Mouse (Mus musculus) forebrain, embryonic 10.5 days (tissue): ENCODE results near the gene Mab21l2. TPM values are rescaled to one million over a fixed set of nuclear protein-coding genes. Genes with fewer than 3 reads are reported as not detected.

Source experiments
- DNase-seq: peaks from one replicate; pipeline ENCODE4 v3.0.0-alpha.2; 2017; ENCODE audit warnings: low spot score; ENCODE audit errors: extremely low spot score
- H3K27ac ChIP-seq: fragments of 300-500 bp; sonication (generic); 2 replicates; pipeline ENCODE4 v1.5.1; 2016; ENCODE audit warnings: mild to moderate bottlenecking
- H3K27me3 ChIP-seq: fragments of 300-500 bp; sonication (generic); 2 replicates; pipeline ENCODE4 v1.6.1; 2016; ENCODE audit warnings: mild to moderate bottlenecking; ENCODE audit not compliant: poor library complexity, severe bottlenecking
- H3K36me3 ChIP-seq: fragments of 300-500 bp; sonication (generic); replicated peaks from 2 replicates; pipeline ENCODE4 v1.6.1; 2016; ENCODE audit warnings: mild to moderate bottlenecking, moderate library complexity
- H3K4me1 ChIP-seq: fragments of 300-500 bp; sonication (generic); 2 replicates; pipeline ENCODE4 v1.6.1; 2016
- H3K4me3 ChIP-seq: fragments of 300-500 bp; sonication (generic); 2 replicates; pipeline ENCODE4 v1.5.1; 2016; ENCODE audit warnings: mild to moderate bottlenecking, moderate library complexity
- H3K9me3 ChIP-seq: fragments of 300-500 bp; sonication (generic); 2 replicates; pipeline ENCODE4 v1.6.1; 2016; ENCODE audit warnings: mild to moderate bottlenecking, moderate library complexity
- WGBS: fragments of 180-500 bp; shearing (Covaris S2); methylation state at CpG from one replicate; pipeline ENCODE4 v1.1.7; 2016; 5-methylcytosine and 5-hydroxymethylcytosine counted together
- polyA plus RNA-seq: library from polyadenylated mRNA; unstranded; fragments of >200 nt; fragmentation: Nextera tagmentation; extraction: Ambion mirVana; gene quantifications from 2 replicates; pipeline ENCODE4 v1.2.1, GENCODE M21; 2016

Gene Mab21l2
- polyA plus RNA-seq, 1 experiment from 2014 or later = 8.4 TPM

GRCm38 (mm10) chr3:86522880-86523505 lies 25.4 kb downstream of the Mab21l2 start:
- no peaks in the 10 kb centered on the region for H3K9me3 ChIP-seq
- H3K36me3 ChIP-seq = no peaks in the 10 kb centered on the region
- H3K4me1 ChIP-seq = peaks cover 5% of the 10 kb centered on the region
- no peaks in the 10 kb centered on the region for H3K27me3 ChIP-seq
- 67% methylated on average over 3 of the region's 3 CpGs for WGBS
- H3K4me3 ChIP-seq = no peak overlapping the region
- no peak for DNase-seq
- H3K27ac ChIP-seq = no peak overlapping the region

DNA sequence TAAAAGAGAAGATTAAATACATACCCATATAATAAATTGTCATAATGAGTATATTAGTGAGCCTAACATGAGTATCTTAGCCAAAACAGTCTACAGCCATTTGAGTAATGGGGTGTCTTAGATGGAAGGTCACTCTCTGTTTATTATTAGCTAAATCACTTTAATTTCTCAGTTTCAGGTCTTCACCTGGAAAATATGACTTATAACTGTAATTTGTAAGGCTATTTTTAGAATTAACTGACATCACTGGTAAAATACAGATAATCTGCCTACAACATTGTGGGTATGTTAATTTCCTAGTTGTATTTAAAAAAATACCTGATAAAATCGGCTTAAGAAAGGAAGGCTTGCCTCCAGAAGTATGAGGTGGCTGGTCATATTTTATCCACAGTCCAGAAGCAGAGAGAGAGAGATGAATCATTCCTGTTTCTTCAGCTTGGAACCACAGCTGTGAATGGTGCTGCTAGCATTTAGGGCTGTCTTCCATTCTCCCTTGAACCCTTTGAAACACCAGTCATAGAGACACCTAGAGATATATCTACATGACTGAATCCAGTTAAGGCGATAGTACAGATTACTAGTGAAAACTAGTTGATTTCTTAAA lies 29.8 kb downstream of the Mab21l2 start:
- Histone ChIP-seq H3K36me3 (no peaks in the 10 kb centered on the region), H3K4me3 (no peak overlapping the region), H3K9me3 (no peaks in the 10 kb centered on the region), H3K27ac (no peak overlapping the region), H3K27me3 (no peaks in the 10 kb centered on the region), H3K4me1 (peaks cover 5% of the 10 kb centered on the region)
- no peak for DNase-seq
- WGBS = 92% methylated on average over 2 of the region's 2 CpGs

- Histone ChIP-seq H3K9me3 (no peaks in the 10 kb centered on the region), H3K36me3 (no peaks in the 10 kb centered on the region), H3K27ac (no peak overlapping the region), H3K4me3 (no peak overlapping the region), H3K27me3 (no peaks in the 10 kb centered on the region), H3K4me1 (no peaks in the 10 kb centered on the region)
- no peak for DNase-seq
These were observed 47.8 kb downstream of the Mab21l2 start for GRCm38 (mm10) chr3:86500586-86500985.
